Comparison of ENCODE assay signal across 8 mouse cellular contexts in genomic region chr3:84478896-84479292, GRCm38 (mm10). TPM values are rescaled to one million over a fixed set of nuclear protein-coding genes. Genes with fewer than 3 reads are reported as not detected.
DNase-seq lines count a peak whose midpoint lies in the region; ATAC-seq and TF ChIP-seq lines count a peak whose summit lies in the region.

No protein-coding gene starts in this region.

- no peak overlapping the region for H3K27ac ChIP-seq in layer of hippocampus, adult 2 months
- no peak overlapping the region for H3K27ac ChIP-seq in embryonic facial prominence, embryonic 14.5 days (replicated peaks; ENCODE audit: low read depth, low read length)
- H3K27ac ChIP-seq in limb, embryonic 10.5 days, result peak overlapping the region; percentile 67; the same call in 1 of the 2 replicates
- no peak overlapping the region for H3K27ac ChIP-seq in neural tube, embryonic 12.5 days

- no peak for ATAC-seq in embryonic facial prominence, embryonic 14.5 days (ENCODE audit: low read depth)
- no peak for ATAC-seq in neural tube, embryonic 12.5 days (ENCODE audit: low FRiP score, low read depth)

- H3K9ac ChIP-seq in embryonic facial prominence, embryonic 14.5 days (ENCODE audit: low read depth, low read length), result peak overlapping the region; percentile 68
- peak overlapping the region; percentile 86 for H3K9ac ChIP-seq in neural tube, embryonic 12.5 days

- H3K36me3 ChIP-seq in embryonic facial prominence, embryonic 14.5 days (ENCODE audit: control insufficient read depth, insufficient read depth, low read length), result no peaks in the 10 kb centered on the region
- no peaks in the 10 kb centered on the region for H3K36me3 ChIP-seq in limb, embryonic 10.5 days
- no peaks in the 10 kb centered on the region for H3K36me3 ChIP-seq in neural tube, embryonic 12.5 days

- H3K27me3 ChIP-seq in embryonic facial prominence, embryonic 14.5 days (replicated peaks; ENCODE audit: control insufficient read depth, insufficient read depth, low read length), result peaks cover 40% of the 10 kb centered on the region
- peaks cover 97% of the 10 kb centered on the region for H3K27me3 ChIP-seq in limb, embryonic 10.5 days (ENCODE audit: low read depth, poor library complexity, severe bottlenecking)
- peaks cover 18% of the 10 kb centered on the region for H3K27me3 ChIP-seq in neural tube, embryonic 12.5 days (replicated peaks)

- peaks cover 9% of the 10 kb centered on the region for H3K4me1 ChIP-seq in embryonic facial prominence, embryonic 14.5 days (ENCODE audit: control insufficient read depth, insufficient read depth, low read length)
- peaks cover 20% of the 10 kb centered on the region for H3K4me1 ChIP-seq in limb, embryonic 10.5 days
- peaks cover 30% of the 10 kb centered on the region for H3K4me1 ChIP-seq in neural tube, embryonic 12.5 days

- peak overlapping the region; percentile 73 for H3K4me3 ChIP-seq in layer of hippocampus, adult 2 months
- peak overlapping the region; percentile 68 for H3K4me3 ChIP-seq in embryonic facial prominence, embryonic 14.5 days (ENCODE audit: low read depth, low read length)
- H3K4me3 ChIP-seq in limb, embryonic 10.5 days, result peak overlapping the region; percentile 70
- peak overlapping the region; percentile 64 for H3K4me3 ChIP-seq in neural tube, embryonic 12.5 days

- no peaks in the 10 kb centered on the region for H3K9me3 ChIP-seq in embryonic facial prominence, embryonic 14.5 days (ENCODE audit: control insufficient read depth, low read length)
- no peaks in the 10 kb centered on the region for H3K9me3 ChIP-seq in limb, embryonic 10.5 days (replicated peaks)
- H3K9me3 ChIP-seq in neural tube, embryonic 12.5 days, result no peaks in the 10 kb centered on the region

- no peak for DNase-seq in layer of hippocampus, adult 2 months (ENCODE audit: low spot score in 2 of 2)
- DNase-seq in layer of hippocampus, postnatal 36 days, result no peak
- DNase-seq in embryonic facial prominence, embryonic 14.5 days (ENCODE audit: low spot score), result no peak
- no peak for DNase-seq in limb, embryonic 10.5 days (ENCODE audit: low spot score)
- no peak for DNase-seq in layer of hippocampus, postnatal 10 days (ENCODE audit: low spot score in 2 of 2)
- DNase-seq in ovary, postnatal 10 days (ENCODE audit: low spot score), result no peak
- no peak for DNase-seq in kidney, adult 8-10 months

- H3K4me2 ChIP-seq in embryonic facial prominence, embryonic 14.5 days (ENCODE audit: low read depth, low read length), result peak overlapping the region; percentile 99
- H3K4me2 ChIP-seq in neural tube, embryonic 12.5 days (replicated peaks), result peak overlapping the region; percentile 99

- WGBS in embryonic facial prominence, embryonic 14.5 days, result 6% methylated on average over 12 of the region's 12 CpGs
- under 1% methylated on average over 12 of the region's 12 CpGs for WGBS in limb, embryonic 10.5 days
- 2% methylated on average over 12 of the region's 12 CpGs for WGBS in neural tube, embryonic 12.5 days

- TF ChIP-seq CTCF in layer of hippocampus, adult 2 months (conservative IDR thresholded peaks at IDR 0.05), result no peak

RNA-seq across cellular contexts. Expression of gene Fhdc1, which starts 1.3 kb away (rescaled TPM):
- total RNA-seq in layer of hippocampus, adult 2 months (2021), result 1 to 10 TPM; 1.7 to 2.2 TPM
- total RNA-seq in layer of hippocampus, postnatal 36 days (2021), result 1 to 10 TPM; 2.4 to 2.8 TPM
- 6.2 and 6.8 TPM in 2 replicates for polyA plus RNA-seq in embryonic facial prominence, embryonic 14.5 days (2014; fragmentation: Nextera tagmentation; extraction: Ambion mirVana)
- polyA plus RNA-seq in limb, embryonic 10.5 days (2016; fragmentation: Nextera tagmentation; extraction: Ambion mirVana), result 1.2 and 2.2 TPM in 2 replicates
- 9.8 and 10.2 TPM in 2 replicates for polyA plus RNA-seq in neural tube, embryonic 12.5 days (2016; fragmentation: Nextera tagmentation; extraction: Ambion mirVana)
- 1 to 10 TPM; 2.0 to 2.3 TPM for total RNA-seq in layer of hippocampus, postnatal 10 days (2021)
